15 mouse cellular contexts compared by ENCODE assay signal in genomic region chr1:171109620-171110019, GRCm38 (mm10). TPM values are rescaled to one million over a fixed set of nuclear protein-coding genes. Genes with fewer than 3 reads are reported as not detected.
DNase-seq lines count a peak whose midpoint lies in the region; ATAC-seq and TF ChIP-seq lines count a peak whose summit lies in the region.
"Had no signal": no experiment of that assay in that cellular context is flagged by ENCODE, and none has a peak within 500 bp of the region (broad histone marks: within the 10 kb centered on the region; RNA-seq: fewer than 3 reads in every experiment).

No protein-coding gene starts in this region.

- H3K79me3 ChIP-seq in C2C12 (ENCODE audit: low read depth) = no peaks in the 10 kb centered on the region

- H3K27me3 ChIP-seq in hindbrain, embryonic 15.5 days = no peaks in the 10 kb centered on the region
- H3K27me3 ChIP-seq in hindbrain, embryonic 11.5 days (ENCODE audit: control insufficient read depth, insufficient read depth, low read length) = no peaks in the 10 kb centered on the region
- H3K27me3 ChIP-seq in C2C12 (ENCODE audit: control insufficient read depth, insufficient read depth, insufficient read length) = no peaks in the 10 kb centered on the region
- no peaks in the 10 kb centered on the region for H3K27me3 ChIP-seq in liver, adult 2 months (ENCODE audit: control insufficient read depth, insufficient read depth, low read length)
- H3K27me3 ChIP-seq in stomach, postnatal 0 days (ENCODE audit: control insufficient read depth, insufficient read depth, low read length) = no peaks in the 10 kb centered on the region

- H3ac ChIP-seq in C2C12 (ENCODE audit: control insufficient read depth, insufficient read length, low read depth) = no peak overlapping the region

- no peak for TF ChIP-seq EP300 in stomach, postnatal 0 days (optimal IDR thresholded peaks at IDR 0.05)

- H3K9ac ChIP-seq in hindbrain, embryonic 15.5 days = no peak overlapping the region
- H3K9ac ChIP-seq in hindbrain, embryonic 11.5 days (ENCODE audit: low read depth, low read length) = no peak overlapping the region
- H3K9ac ChIP-seq in liver, adult 2 months (ENCODE audit: low read depth, low read length) = no peak overlapping the region
- no peak overlapping the region for H3K9ac ChIP-seq in stomach, postnatal 0 days (ENCODE audit: low read length)

- H3K4me1 ChIP-seq in hindbrain, embryonic 15.5 days (replicated peaks) = peaks cover 36% of the 10 kb centered on the region
- 0 out of 2 replicates have a peak, but pooled peaks cover 2% of the 10 kb centered on the region for H3K4me1 ChIP-seq in hindbrain, embryonic 11.5 days (replicated peaks; ENCODE audit: control insufficient read depth, insufficient read depth, low read length)
- H3K4me1 ChIP-seq in liver, adult 2 months (ENCODE audit: control insufficient read depth, insufficient read depth, low read length) = peaks cover 11% of the 10 kb centered on the region
- 0 out of 2 replicates have a peak, but pooled peaks cover 5% of the 10 kb centered on the region for H3K4me1 ChIP-seq in stomach, postnatal 0 days (replicated peaks; ENCODE audit: control insufficient read depth, insufficient read depth)

- H3K4me2 ChIP-seq in hindbrain, embryonic 15.5 days = peak overlapping the region; percentile 16; the same call in 1 of the 2 replicates
- H3K4me2 ChIP-seq in hindbrain, embryonic 11.5 days (replicated peaks; ENCODE audit: low read depth, low read length) = no peak overlapping the region
- H3K4me2 ChIP-seq in stomach, postnatal 0 days (replicated peaks; ENCODE audit: low read depth) = no peak overlapping the region

- peak; percentile 24 for DNase-seq in embryo, embryonic 11 days
- no peak for DNase-seq in embryo, embryonic 10.5 days (ENCODE audit: low spot score)
- DNase-seq in hindbrain, embryonic 11.5 days (ENCODE audit: low spot score) = no peak
- peak; percentile 94 for DNase-seq in liver, adult 2 months (ENCODE audit: extremely low read depth, low read depth, low spot score)
- DNase-seq in stomach, postnatal 0 days (ENCODE audit: low spot score) = no peak
- DNase-seq in left cerebral cortex, adult 18-20 months (ENCODE audit: low spot score in 2 of 2) = no peak
- DNase-seq: adrenal gland, postnatal 36 days; kidney, postnatal 14 days; layer of hippocampus, postnatal 36 days; lung, postnatal 4 days; right cerebral cortex, adult 18-20 months had no signal

- WGBS in hindbrain, embryonic 15.5 days = 40% methylated on average over 9 of the region's 9 CpGs
- 31% methylated on average over 9 of the region's 9 CpGs for WGBS in hindbrain, embryonic 11.5 days
- WGBS in liver, adult 2 months = 22% methylated on average over 9 of the region's 9 CpGs
- WGBS in stomach, postnatal 0 days = 47% methylated on average over 9 of the region's 9 CpGs

- no peaks in the 10 kb centered on the region for H3K9me3 ChIP-seq in hindbrain, embryonic 15.5 days
- no peaks in the 10 kb centered on the region for H3K9me3 ChIP-seq in hindbrain, embryonic 11.5 days (ENCODE audit: control insufficient read depth, low read length)
- no peaks in the 10 kb centered on the region for H3K9me3 ChIP-seq in stomach, postnatal 0 days (ENCODE audit: control insufficient read depth, low read length)

- ATAC-seq in hindbrain, embryonic 15.5 days (ENCODE audit: low FRiP score, low read depth) = no peak
- ATAC-seq in hindbrain, embryonic 11.5 days (ENCODE audit: low FRiP score) = no peak
- no peak for ATAC-seq in stomach, postnatal 0 days (ENCODE audit: low FRiP score, low TSS enrichment)

- TF ChIP-seq POLR2A in liver, adult 2 months (IDR thresholded peaks at IDR 0.05; ENCODE audit: extremely low read depth, insufficient read depth, low read length) = no peak

- H3K79me2 ChIP-seq in C2C12 (ENCODE audit: control insufficient read depth, insufficient read depth) = no peaks in the 10 kb centered on the region
- H3K79me2 ChIP-seq in liver, adult 2 months (ENCODE audit: control insufficient read depth, insufficient read depth, low read length) = no peaks in the 10 kb centered on the region

- no peak for TF ChIP-seq CTCF in C2C12 (IDR thresholded peaks at IDR 0.05; ENCODE audit: control insufficient read depth, insufficient read depth, insufficient read length)
- no peak for TF ChIP-seq CTCF in liver, adult 2 months (IDR thresholded peaks at IDR 0.05; ENCODE audit: low read depth, low read length)
- no peak for TF ChIP-seq CTCF in stomach, postnatal 0 days (IDR thresholded peaks at IDR 0.05; ENCODE audit: low read depth)

- no peak overlapping the region for H3K27ac ChIP-seq in hindbrain, embryonic 15.5 days (replicated peaks)
- H3K27ac ChIP-seq in hindbrain, embryonic 11.5 days (ENCODE audit: low read depth, low read length) = no peak overlapping the region
- peak overlapping the region; percentile 63 for H3K27ac ChIP-seq in liver, adult 2 months (replicated peaks; ENCODE audit: insufficient read depth, low read depth, low read length)
- no peak overlapping the region for H3K27ac ChIP-seq in stomach, postnatal 0 days (replicated peaks)

- no peaks in the 10 kb centered on the region for H3K36me3 ChIP-seq in hindbrain, embryonic 15.5 days
- H3K36me3 ChIP-seq in hindbrain, embryonic 11.5 days (ENCODE audit: control insufficient read depth, insufficient read depth, low read length) = no peaks in the 10 kb centered on the region
- no peaks in the 10 kb centered on the region for H3K36me3 ChIP-seq in C2C12 (ENCODE audit: control insufficient read depth, insufficient read depth)
- H3K36me3 ChIP-seq in liver, adult 2 months (ENCODE audit: control insufficient read depth, insufficient read depth, low read length) = no peaks in the 10 kb centered on the region
- no peaks in the 10 kb centered on the region for H3K36me3 ChIP-seq in stomach, postnatal 0 days (ENCODE audit: control insufficient read depth, insufficient read depth, low read length)

- H3K4me3 ChIP-seq in hindbrain, embryonic 15.5 days = no peak overlapping the region
- H3K4me3 ChIP-seq in hindbrain, embryonic 11.5 days (ENCODE audit: low read depth, low read length) = no peak overlapping the region
- H3K4me3 ChIP-seq in C2C12 (ENCODE audit: insufficient read depth, poor library complexity, severe bottlenecking) = no peak overlapping the region
- H3K4me3 ChIP-seq in liver, adult 2 months (ENCODE audit: insufficient read depth, low read depth, low read length) = no peak overlapping the region
- H3K4me3 ChIP-seq in stomach, postnatal 0 days (ENCODE audit: low read depth, low read length) = no peak overlapping the region

TF ChIP-seq in C2C12, 6 proteins besides CTCF, POLR2A, EP300 and RAD21:
- TF ChIP-seq USF1 (IDR thresholded peaks at IDR 0.05; ENCODE audit: low read depth) (peak; percentile 35), MYOD1 (IDR thresholded peaks at IDR 0.05; ENCODE audit: control insufficient read depth, insufficient read length, low read depth) (no peak)

RNA-seq across cellular contexts. Expression of gene Cfap126, which starts 4.1 kb away (rescaled TPM):
- polyA plus RNA-seq in hindbrain, embryonic 15.5 days (2015; fragmentation: Nextera tagmentation; extraction: Ambion mirVana) = 7.7 and 14.1 TPM in 2 replicates
- polyA plus RNA-seq in hindbrain, embryonic 11.5 days (2014; fragmentation: Nextera tagmentation; extraction: Ambion mirVana) = 8.7 and 10.5 TPM in 2 replicates
- polyA plus RNA-seq in C2C12 (2012; fragmentation: generic; extraction: Trizol) = 0.39 TPM
- 0.13 and 0.37 TPM in 2 replicates for total RNA-seq in liver, adult 2 months (2014; rRNA removed)
- 1.5 and 3.5 TPM in 2 replicates for polyA plus RNA-seq in liver, adult 2 months (2012; rRNA removed)
- 3.7 and 4.0 TPM in 2 replicates for polyA plus RNA-seq in stomach, postnatal 0 days (2015; fragmentation: Nextera tagmentation; extraction: Ambion mirVana)
- total RNA-seq in left cerebral cortex, adult 18-20 months (2021) = under 1 TPM in 1 of 2 experiments, not detected in 1; 0.79 TPM
- total RNA-seq: ES-E14 had no signal

RNA-seq across cellular contexts. Expression of gene Sdhc, which starts 40.8 kb away (rescaled TPM):
- 290 and 297 TPM in 2 replicates for polyA plus RNA-seq in hindbrain, embryonic 15.5 days (2015; fragmentation: Nextera tagmentation; extraction: Ambion mirVana)
- polyA plus RNA-seq in hindbrain, embryonic 11.5 days (2014; fragmentation: Nextera tagmentation; extraction: Ambion mirVana) = 259 and 284 TPM in 2 replicates
- 147 TPM for polyA plus RNA-seq in C2C12 (2012; fragmentation: generic; extraction: Trizol)
- 194 and 217 TPM in 2 replicates for total RNA-seq in liver, adult 2 months (2014; rRNA removed)
- 375 and 403 TPM in 2 replicates for polyA plus RNA-seq in liver, adult 2 months (2012; rRNA removed)
- 238 and 277 TPM in 2 replicates for polyA plus RNA-seq in stomach, postnatal 0 days (2015; fragmentation: Nextera tagmentation; extraction: Ambion mirVana)
- total RNA-seq in left cerebral cortex, adult 18-20 months (2021) = 100 to 1,000 TPM; 195 to 207 TPM

RNA-seq across cellular contexts. Expression of gene Mpz, which starts 40.9 kb away (rescaled TPM):
- polyA plus RNA-seq in hindbrain, embryonic 15.5 days (2015; fragmentation: Nextera tagmentation; extraction: Ambion mirVana) = 4.2 and 7.7 TPM in 2 replicates
- polyA plus RNA-seq in hindbrain, embryonic 11.5 days (2014; fragmentation: Nextera tagmentation; extraction: Ambion mirVana) = 0.99 and 1.5 TPM in 2 replicates
- 0.11 TPM for polyA plus RNA-seq in C2C12 (2012; fragmentation: generic; extraction: Trizol)
- total RNA-seq in liver, adult 2 months (2014; rRNA removed) = 0.07 and 0.09 TPM in 2 replicates
- 0.27 and 0.83 TPM in 2 replicates for polyA plus RNA-seq in liver, adult 2 months (2012; rRNA removed)
- 1.5 and 2.7 TPM in 2 replicates for polyA plus RNA-seq in stomach, postnatal 0 days (2015; fragmentation: Nextera tagmentation; extraction: Ambion mirVana)
- not detected for total RNA-seq in left cerebral cortex, adult 18-20 months (2021)
- total RNA-seq: layer of hippocampus, postnatal 36 days had no signal
- polyA plus RNA-seq: neural tube, embryonic 14.5 days had no signal

RNA-seq across cellular contexts. Expression of gene Fcgr3, which starts 44.9 kb away (rescaled TPM):
- 9.6 and 12.3 TPM in 2 replicates for polyA plus RNA-seq in hindbrain, embryonic 15.5 days (2015; fragmentation: Nextera tagmentation; extraction: Ambion mirVana)
- polyA plus RNA-seq in hindbrain, embryonic 11.5 days (2014; fragmentation: Nextera tagmentation; extraction: Ambion mirVana) = 9.6 TPM in 2 replicates
- polyA plus RNA-seq in C2C12 (2012; fragmentation: generic; extraction: Trizol) = not detected
- 11.5 and 14.5 TPM in 2 replicates for total RNA-seq in liver, adult 2 months (2014; rRNA removed)
- polyA plus RNA-seq in liver, adult 2 months (2012; rRNA removed) = 2.6 and 4.5 TPM in 2 replicates
- polyA plus RNA-seq in stomach, postnatal 0 days (2015; fragmentation: Nextera tagmentation; extraction: Ambion mirVana) = 17.9 and 21.0 TPM in 2 replicates
- 10 to 100 TPM; 11.1 to 13.2 TPM for total RNA-seq in left cerebral cortex, adult 18-20 months (2021)

Comparison
In these comparisons a context has a peak if more than half of its experiments do, and no peak if none do; other contexts are left out.
1. DNase-seq: peak in embryo, embryonic 11 days (single experiment) and liver, adult 2 months (single experiment); none in embryo, embryonic 10.5 days (single experiment), hindbrain, embryonic 11.5 days (single experiment), stomach, postnatal 0 days (single experiment) and left cerebral cortex, adult 18-20 months (0 of 2).